Mouse (Mus musculus): ENCODE results near the gene Slc6a1.

Slc6a1 gene

GRCm38 (mm10) chr6:114358171-114358570 lies 75.7 kb downstream of the Slc6a1 start:
- no peak for DNase-seq (ENCODE audit: low read depth, low spot score)

- DNase-seq (ENCODE audit: low read depth, low spot score), result no peak
Observed at GRCm38 (mm10) chr6:114362355-114362754, 79.9 kb downstream of the Slc6a1 start.

- no peak for DNase-seq (ENCODE audit: low read depth, low spot score)
Observed at GRCm38 (mm10) chr6:114363740-114364139, 81.3 kb downstream of the Slc6a1 start.

GRCm38 (mm10) chr6:114364734-114365133 lies 82.3 kb downstream of the Slc6a1 start:
- DNase-seq (ENCODE audit: low read depth, low spot score), result no peak

- no peak for DNase-seq (ENCODE audit: low read depth, low spot score)
Observed at GRCm38 (mm10) chr6:114366191-114366590, 83.8 kb downstream of the Slc6a1 start.

Measured in embryo, embryonic 11.5 days (tissue).